Mouse (Mus musculus): ENCODE measurements at regions not wholly inside any gene's neighbourhood (a gene's known extent, or its start where the extent isn't known, plus 50 kb on each side); places are given as distances from the start of the nearest gene placed in this dataset.

GRCm38 (mm10) chr14:76791811-76792571 is 235.3 kb upstream of the Serp2 start:
- DNase-seq (ENCODE audit: low read depth, low spot score), result no peak

- no peak for DNase-seq (ENCODE audit: low read depth, low spot score)
These were observed 232.7 kb upstream of the Serp2 start for GRCm38 (mm10) chr14:76789376-76789775.

- DNase-seq (ENCODE audit: low read depth, low spot score), result peak; percentile 25
These were observed 230.9 kb upstream of the Serp2 start for GRCm38 (mm10) chr14:76787601-76788000.

GRCm38 (mm10) chr14:76786214-76786613 is 229.5 kb upstream of the Serp2 start:
- no peak for DNase-seq (ENCODE audit: low read depth, low spot score)

GRCm38 (mm10) chr14:76781524-76781880 is 224.8 kb upstream of the Serp2 start:
- DNase-seq (ENCODE audit: low read depth, low spot score), result no peak

- no peak for DNase-seq (ENCODE audit: low read depth, low spot score)
These were observed 224.2 kb upstream of the Serp2 start for GRCm38 (mm10) chr14:76780572-76781523.

- DNase-seq (ENCODE audit: low read depth, low spot score), result peak; percentile 32
These were observed 222.1 kb upstream of the Serp2 start for GRCm38 (mm10) chr14:76778541-76779399.

GRCm38 (mm10) chr14:76775387-76775924 is 218.8 kb upstream of the Serp2 start:
- DNase-seq (ENCODE audit: low read depth, low spot score), result no peak

- DNase-seq (ENCODE audit: low read depth, low spot score), result no peak
These were observed 216.2 kb upstream of the Serp2 start for GRCm38 (mm10) chr14:76772781-76773438.

- DNase-seq (ENCODE audit: low read depth, low spot score), result no peak
These were observed 213.4 kb upstream of the Serp2 start for GRCm38 (mm10) chr14:76770106-76770505.

- DNase-seq (ENCODE audit: low read depth, low spot score), result no peak
These were observed 210.6 kb upstream of the Serp2 start for GRCm38 (mm10) chr14:76767301-76767700.

GRCm38 (mm10) chr14:76766186-76766713 is 209.6 kb upstream of the Serp2 start:
- no peak for DNase-seq (ENCODE audit: low read depth, low spot score)

GRCm38 (mm10) chr14:76765094-76765504 is 208.4 kb upstream of the Serp2 start:
- no peak for DNase-seq (ENCODE audit: low read depth, low spot score)

- peak; percentile 30 for DNase-seq (ENCODE audit: low read depth, low spot score)
These were observed 207.7 kb upstream of the Serp2 start for GRCm38 (mm10) chr14:76764390-76764796.

- no peak for DNase-seq (ENCODE audit: low read depth, low spot score)
These were observed 206.8 kb upstream of the Serp2 start for GRCm38 (mm10) chr14:76763539-76763938.

- no peak for DNase-seq (ENCODE audit: low read depth, low spot score)
These were observed 206.1 kb upstream of the Serp2 start for GRCm38 (mm10) chr14:76762777-76763176.

GRCm38 (mm10) chr14:76761691-76762090 is 205.0 kb upstream of the Serp2 start:
- DNase-seq (ENCODE audit: low read depth, low spot score), result no peak

- DNase-seq (ENCODE audit: low read depth, low spot score), result no peak
These were observed 204.6 kb upstream of the Serp2 start for GRCm38 (mm10) chr14:76761274-76761673.

GRCm38 (mm10) chr14:76760509-76761023 is 203.9 kb upstream of the Serp2 start:
- DNase-seq (ENCODE audit: low read depth, low spot score), result peak; percentile 81

GRCm38 (mm10) chr14:76759377-76759776 is 202.7 kb upstream of the Serp2 start:
- DNase-seq (ENCODE audit: low read depth, low spot score), result no peak
